Mouse (Mus musculus) cerebellum, adult 2 months (tissue): Measurements from ENCODE around the gene E2f7. TPM values are rescaled to one million over a fixed set of nuclear protein-coding genes. Genes with fewer than 3 reads are reported as not detected.
A peak's percentile ranks its signal among the peaks of the same experiment; 100 is the strongest.

ENCODE experiments used
- DNase-seq, 2 experiments: peaks; one replicate each; pipeline ENCODE4 v3.0.0; 2021
- H3K27ac ChIP-seq: fragments of 200-500 bp; 2 replicates; pipeline ENCODE4 v1.5.1; 2012; ENCODE audit warnings: low read length, control low read depth, inconsistent platforms; ENCODE audit not compliant: insufficient read depth
- H3K27me3 ChIP-seq: fragments of 200-500 bp; 2 replicates; pipeline ENCODE4 v1.6.1; 2012; ENCODE audit warnings: inconsistent platforms, mild to moderate bottlenecking, low read length, moderate library complexity; ENCODE audit not compliant: control insufficient read depth, insufficient read depth
- H3K4me1 ChIP-seq: fragments of 200-500 bp; 2 replicates; pipeline ENCODE4 v1.6.1; 2011; ENCODE audit warnings: low read length; ENCODE audit not compliant: control insufficient read depth, insufficient read depth
- H3K4me3 ChIP-seq: fragments of 200-500 bp; replicated peaks from 2 replicates; pipeline ENCODE3; 2011; ENCODE audit warnings: mild to moderate bottlenecking, low read depth, low read length, control low read depth; ENCODE audit not compliant: insufficient read depth
- CTCF ChIP-seq: fragments of 200-500 bp; IDR thresholded peaks from 2 replicates; pipeline ENCODE4 v1.5.1; 2011; ENCODE audit warnings: low read depth, mild to moderate bottlenecking, control low read depth, low read length, moderate library complexity, borderline replicate concordance; ENCODE audit not compliant: insufficient read depth
- POLR2A ChIP-seq: fragments of 200-500 bp; IDR thresholded peaks from 2 replicates; pipeline ENCODE4 v1.6.1; 2011; ENCODE audit warnings: low read length, control low read depth, borderline replicate concordance; ENCODE audit not compliant: insufficient read depth
- WGBS: fragments of 180-500 bp; shearing (Covaris S2); methylation state at CpG from one replicate; pipeline ENCODE4 v1.1.7; 2018; 5-methylcytosine and 5-hydroxymethylcytosine counted together
- polyA plus RNA-seq: library from polyadenylated mRNA; depleted of rRNA; stranded (reverse); fragments of >200 nt; gene quantifications from 2 replicates; pipeline ENCODE4 v1.2.3, GENCODE M21; 2012; rRNA removed

The E2f7 gene
- polyA plus RNA-seq, result 0.38 and 0.43 TPM in 2 replicates

- peak; percentile 93 to 94 for DNase-seq
- WGBS, result under 1% methylated on average over 90 of the region's 98 CpGs
- TF ChIP-seq CTCF (no peak), POLR2A (peak; percentile 31; the same call in 1 of the 2 replicates)
- Histone ChIP-seq H3K4me3 (peak within 1 kb of the TSS; percentile 67), H3K27me3 (no peaks in the 10 kb centered on the region), H3K4me1 (no peaks in the 10 kb centered on the region; the same call in 1 of the 2 replicates), H3K27ac (peak within 1 kb of the TSS; percentile 44)
Measured at GRCm38 (mm10) chr10:110744686-110745639, at the start of gene E2f7. Gene E2f7, plus strand, starts transcription at chr10:110745439.

- DNase-seq, result no peak
- no peaks in the 10 kb centered on the region for H3K4me1 ChIP-seq
- TF ChIP-seq POLR2A (no peak), CTCF (no peak)
- no peak overlapping the region for H3K27ac ChIP-seq
- WGBS, result 22% methylated on average over 1 of the region's 1 CpGs
- no peaks in the 10 kb centered on the region for H3K27me3 ChIP-seq
- H3K4me3 ChIP-seq, result no peak overlapping the region
Measured at GRCm38 (mm10) chr10:110701276-110701675, 44.0 kb upstream of the E2f7 start.

- H3K27ac ChIP-seq, result no peak overlapping the region
- no peaks in the 10 kb centered on the region; the same call in 1 of the 2 replicates for H3K4me1 ChIP-seq
- 66% methylated on average over 9 of the region's 9 CpGs for whole genome bisulfite sequencing
- no peaks in the 10 kb centered on the region for H3K27me3 ChIP-seq
- TF ChIP-seq POLR2A (no peak), CTCF (peak; percentile 24; the same call in 1 of the 2 replicates)
- H3K4me3 ChIP-seq, result no peak overlapping the region
- no peak for DNase-seq
Measured at GRCm38 (mm10) chr10:110705672-110706071, 39.6 kb upstream of the E2f7 start.

GRCm38 (mm10) chr10:110707390-110708113, 37.7 kb upstream of the E2f7 start:
- DNase-seq, result no peak
- Histone ChIP-seq H3K27ac (no peak overlapping the region), H3K4me3 (no peak overlapping the region), H3K27me3 (no peaks in the 10 kb centered on the region), H3K4me1 (no peaks in the 10 kb centered on the region; the same call in 1 of the 2 replicates)
- TF ChIP-seq POLR2A, result no peak
- peak; percentile 22; the same call in 1 of the 2 replicates for TF ChIP-seq CTCF
- 40% methylated on average over 16 of the region's 16 CpGs for WGBS

GRCm38 (mm10) chr10:110716887-110717286, 28.4 kb upstream of the E2f7 start:
- Histone ChIP-seq H3K27ac (no peak overlapping the region), H3K4me1 (no peaks in the 10 kb centered on the region), H3K4me3 (no peak overlapping the region), H3K27me3 (no peaks in the 10 kb centered on the region)
- WGBS, result 80% methylated on average over 10 of the region's 10 CpGs
- TF ChIP-seq CTCF (no peak), POLR2A (no peak)
- DNase-seq, result no peak

- no peak for TF ChIP-seq POLR2A
- no peak for TF ChIP-seq CTCF
- WGBS, result 76% methylated on average over 15 of the region's 15 CpGs
- Histone ChIP-seq H3K27me3 (no peaks in the 10 kb centered on the region), H3K4me3 (no peak overlapping the region), H3K27ac (no peak overlapping the region), H3K4me1 (no peaks in the 10 kb centered on the region)
- DNase-seq, result no peak
Measured at GRCm38 (mm10) chr10:110726431-110726830, 18.8 kb upstream of the E2f7 start.

GRCm38 (mm10) chr10:110727816-110728215, 17.4 kb upstream of the E2f7 start:
- H3K4me3 ChIP-seq, result no peak overlapping the region
- DNase-seq, result peak in 1 of 2 experiments; percentile 29
- H3K4me1 ChIP-seq, result no peaks in the 10 kb centered on the region
- no peak for TF ChIP-seq POLR2A
- peak; percentile 58 for TF ChIP-seq CTCF
- H3K27me3 ChIP-seq, result no peaks in the 10 kb centered on the region
- 65% methylated on average over 4 of the region's 4 CpGs for WGBS
- no peak overlapping the region for H3K27ac ChIP-seq
